Mouse (Mus musculus) CH12.LX (cell line): ENCODE data around the gene Ccser1. TPM values are rescaled to one million over a fixed set of nuclear protein-coding genes. Genes with fewer than 3 reads are reported as not detected.
"Not testable (repeated sequence)": the region's sequence is repeated elsewhere in the genome, so short reads cannot be mapped to it uniquely, and the experiment has no call there.

Experiments
- DNase-seq: peaks from one replicate; pipeline ENCODE4 v3.0.0-alpha.2; 2013; ENCODE audit errors: extremely low read depth
- H3K27ac ChIP-seq: 2 replicates; pipeline ENCODE4 v1.5.1; 2012; ENCODE audit warnings: low read depth, mild to moderate bottlenecking, control low read depth, moderate library complexity; ENCODE audit not compliant: insufficient read depth
- H3K27me3 ChIP-seq: replicated peaks from 2 replicates; pipeline ENCODE3; 2012; ENCODE audit warnings: inconsistent platforms
- H3K36me3 ChIP-seq, 2 experiments: replicated peaks in 1 of 2; 2 replicates each; pipeline versions ENCODE3 to v1.6.1; 2012; ENCODE audit warnings: inconsistent platforms in 1 of 2, low read length in 1 of 2, mild to moderate bottlenecking in 1 of 2, mixed read lengths in 1 of 2, moderate library complexity in 1 of 2; ENCODE audit not compliant: control insufficient read depth in 1 of 2, insufficient read depth in 1 of 2
- H3K4me1 ChIP-seq, 2 experiments: 2 replicates each; pipeline ENCODE4 v1.6.1; 2012; ENCODE audit warnings: inconsistent platforms in 1 of 2, moderate library complexity in 1 of 2; ENCODE audit not compliant: insufficient read depth in 2 of 2, control insufficient read depth in 1 of 2
- H3K4me2 ChIP-seq: 2 replicates; pipeline ENCODE4 v1.6.1; 2012; ENCODE audit warnings: low read depth, mild to moderate bottlenecking, control low read depth; ENCODE audit not compliant: poor library complexity, insufficient read depth, severe bottlenecking
- H3K4me3 ChIP-seq, 3 experiments: fragments of 150-350 bp in 1 of 3; sonication (generic) in 1 of 3; replicated peaks in 1 of 3; 2 replicates each; pipeline versions ENCODE3 to v1.5.1; 2011 to 2012; ENCODE audit warnings: low read depth in 2 of 3, low read length in 2 of 3, mild to moderate bottlenecking in 2 of 3, moderate library complexity in 2 of 3, control low read depth in 1 of 3, improper control_type of control experiment in 1 of 3, inconsistent platforms in 1 of 3, mixed read lengths in 1 of 3; ENCODE audit not compliant: poor library complexity in 1 of 3
- H3K79me2 ChIP-seq: replicated peaks from 2 replicates; pipeline ENCODE4 v1.6.1; 2012; ENCODE audit warnings: mild to moderate bottlenecking, moderate library complexity; ENCODE audit not compliant: control insufficient read depth, poor library complexity, insufficient read depth, severe bottlenecking; ENCODE audit errors: extremely low read depth
- H3K9ac ChIP-seq: 2 replicates; pipeline ENCODE4 v1.6.1; 2012; ENCODE audit warnings: low read depth, mild to moderate bottlenecking, control low read depth, moderate library complexity; ENCODE audit not compliant: insufficient read depth
- H3K9me3 ChIP-seq: replicated peaks from 2 replicates; pipeline ENCODE3; 2012; ENCODE audit warnings: low read length, inconsistent platforms, mixed read lengths
- BHLHE40 ChIP-seq: IDR thresholded peaks from 2 replicates; pipeline ENCODE4 v1.6.1; 2011; ENCODE audit warnings: mild to moderate bottlenecking, low read depth, low read length, improper control_type of control experiment
- CHD2 ChIP-seq: IDR thresholded peaks from 2 replicates; pipeline ENCODE4 v1.6.1; 2011; ENCODE audit warnings: low read length, improper control_type of control experiment
- EP300 ChIP-seq: IDR thresholded peaks from 2 replicates; pipeline ENCODE4 v1.6.1; 2011; ENCODE audit warnings: low read length, improper control_type of control experiment
- GABPA ChIP-seq: IDR thresholded peaks from 2 replicates; pipeline ENCODE4 v1.6.1; 2012; ENCODE audit warnings: low read depth, low read length, improper control_type of control experiment, inconsistent platforms; ENCODE audit not compliant: insufficient replicate concordance
- JUN ChIP-seq: IDR thresholded peaks from 2 replicates; pipeline ENCODE4 v1.6.1; 2011; ENCODE audit warnings: low read depth, mild to moderate bottlenecking, low read length, improper control_type of control experiment, moderate library complexity; ENCODE audit not compliant: insufficient read depth
- JUND ChIP-seq: conservative IDR thresholded peaks from 2 replicates; pipeline ENCODE4 v1.6.1; 2011; ENCODE audit warnings: low read depth, low read length, improper control_type of control experiment
- KAT2A ChIP-seq: IDR thresholded peaks from 2 replicates; pipeline ENCODE4 v1.6.1; 2012; ENCODE audit warnings: low read length, improper control_type of control experiment, inconsistent platforms; ENCODE audit not compliant: insufficient replicate concordance
- MAX ChIP-seq: IDR thresholded peaks from 2 replicates; pipeline ENCODE4 v1.6.1; 2011; ENCODE audit warnings: low read length, improper control_type of control experiment
- MXI1 ChIP-seq: IDR thresholded peaks from 2 replicates; pipeline ENCODE4 v1.6.1; 2011; ENCODE audit warnings: mild to moderate bottlenecking, low read depth, low read length, improper control_type of control experiment
- MYC ChIP-seq: IDR thresholded peaks from 2 replicates; pipeline ENCODE4 v1.6.1; 2011; ENCODE audit warnings: low read depth, mild to moderate bottlenecking, improper control_type of control experiment, low read length
- NELFE ChIP-seq: IDR thresholded peaks from 2 replicates; pipeline ENCODE4 v1.6.1; 2011; ENCODE audit warnings: low read depth, low read length, improper control_type of control experiment
- POLR2AphosphoS2 ChIP-seq: IDR thresholded peaks from 2 replicates; pipeline ENCODE4 v1.6.1; 2011; ENCODE audit warnings: low read depth, low read length, improper control_type of control experiment
- RAD21 ChIP-seq: IDR thresholded peaks from 2 replicates; pipeline ENCODE4 v1.6.1; 2011; ENCODE audit warnings: low read depth, mild to moderate bottlenecking, low read length, improper control_type of control experiment, moderate library complexity
- RCOR1 ChIP-seq: conservative IDR thresholded peaks from 2 replicates; pipeline ENCODE4 v1.6.1; 2012; ENCODE audit warnings: low read depth, mild to moderate bottlenecking, inconsistent platforms, low read length, improper control_type of control experiment
- TBP ChIP-seq: conservative IDR thresholded peaks from 2 replicates; pipeline ENCODE4 v1.6.1; 2011; ENCODE audit warnings: low read depth, low read length, improper control_type of control experiment
- UBTF ChIP-seq: IDR thresholded peaks from 2 replicates; pipeline ENCODE4 v1.6.1; 2012; ENCODE audit warnings: low read depth, mild to moderate bottlenecking, inconsistent platforms, low read length, improper control_type of control experiment, moderate library complexity
- USF1 ChIP-seq: IDR thresholded peaks from 2 replicates; pipeline ENCODE4 v1.6.1; 2014; ENCODE audit warnings: low read depth, mild to moderate bottlenecking, inconsistent platforms, low read length, improper control_type of control experiment
- ZKSCAN1 ChIP-seq: IDR thresholded peaks from 2 replicates; pipeline ENCODE4 v1.6.1; 2012; ENCODE audit warnings: low read depth, inconsistent platforms, low read length, improper control_type of control experiment, borderline replicate concordance
- ZMIZ1 ChIP-seq: IDR thresholded peaks from 2 replicates; pipeline ENCODE4 v1.6.1; 2012; ENCODE audit warnings: low read depth, mild to moderate bottlenecking, inconsistent platforms, low read length, improper control_type of control experiment
- ZNF384 ChIP-seq: IDR thresholded peaks from 2 replicates; pipeline ENCODE4 v1.6.1; 2012; ENCODE audit warnings: low read depth, low read length, improper control_type of control experiment, inconsistent platforms
- dilution Hi-C: fragments of 300-500 bp; cut with MboI; formaldehyde crosslinking; loops from 2 replicates; pipeline ENCODE4 v1.14.3; 2020; ENCODE audit warnings: low sequenced_read_pairs; ENCODE audit not compliant: extremely low pct_unique_long_range_greater_than_20kb, extremely low pct_ligation_motif_present
- in situ Hi-C: fragments of 300-500 bp; cut with MboI; formaldehyde crosslinking; loops from 3 replicates; pipeline ENCODE4 v1.14.3; 2019; ENCODE audit warnings: low sequenced_read_pairs, low pct_ligation_motif_present, low pct_unique_long_range_greater_than_20kb, mixed read lengths
- polyA plus RNA-seq: library from polyadenylated mRNA; unstranded; fragments of >175 nt; gene quantifications from 2 replicates; pipeline ENCODE4 v1.2.1, GENCODE M21; 2012; ENCODE audit warnings: low read depth; ENCODE audit not compliant: insufficient read length
- total RNA-seq, 2 experiments: library from RNA; depleted of rRNA; stranded (reverse); fragments of 300-350 nt in 1 of 2; fragments of >200 nt in 1 of 2; gene quantifications; 2 replicates each; pipeline ENCODE4 v1.2.3; 2012 to 2014

Ccser1 gene
- total and polyA plus RNA-seq, 3 experiments: not detected

- Histone ChIP-seq H3K27ac (no peak overlapping the region), H3K36me3 (no peaks in the 10 kb centered on the region), H3K27me3 (no peaks in the 10 kb centered on the region), H3K79me2 (no peaks in the 10 kb centered on the region), H3K9ac (no peak overlapping the region), H3K9me3 (peaks cover 30% of the 10 kb centered on the region), H3K4me3 (no peak overlapping the region), H3K4me1 (no peaks in the 10 kb centered on the region), H3K4me2 (no peak overlapping the region)
- TF ChIP-seq GABPA (no peak), MXI1 (no peak), RCOR1 (no peak), NELFE (no peak), BHLHE40 (no peak), ZKSCAN1 (no peak)
- dilution Hi-C loops: no loop called here
- in situ Hi-C loops: no loop called here
- DNase-seq: no peak
Measured at GRCm38 (mm10) chr6:61251232-61251631, 71.1 kb downstream of the Ccser1 start.

DNA sequence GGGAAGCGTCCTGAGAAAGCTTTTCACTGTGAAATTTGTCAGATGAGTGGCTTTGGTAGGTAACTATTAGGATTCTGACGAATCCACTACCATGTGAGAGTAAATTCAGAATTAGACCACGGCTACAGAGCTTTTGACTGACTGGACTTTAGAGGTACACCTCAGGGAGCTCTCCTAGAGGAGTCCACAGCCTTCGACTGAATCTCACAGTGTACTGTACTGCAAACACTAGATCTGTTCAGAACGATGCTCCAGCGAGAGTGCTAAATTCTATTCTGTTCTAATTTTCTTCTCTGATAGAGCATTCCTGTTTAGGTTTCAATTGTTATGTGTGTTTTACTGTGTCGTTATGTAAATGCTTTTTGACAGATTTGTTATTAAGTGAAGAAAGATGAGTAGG, 72.8 kb downstream of the Ccser1 start:
- no peak overlapping the region for H3K9ac ChIP-seq
- TF ChIP-seq EP300 (no peak), KAT2A (no peak), RCOR1 (no peak), JUND (no peak), ZNF384 (no peak), MYC (no peak), POLR2AphosphoS2 (no peak), CHD2 (no peak), UBTF (no peak), ZMIZ1 (no peak), BHLHE40 (no peak), RAD21 (no peak), JUN (no peak), TBP (no peak), MAX (no peak), USF1 (no peak)
- H3K4me1 ChIP-seq: no peaks in the 10 kb centered on the region
- H3K9me3 ChIP-seq: peaks cover 24% of the 10 kb centered on the region
- H3K27ac ChIP-seq: no peak overlapping the region
- no peaks in the 10 kb centered on the region for H3K36me3 ChIP-seq
- no peak overlapping the region for H3K4me2 ChIP-seq
- no peak for DNase-seq
- H3K79me2 ChIP-seq: no peaks in the 10 kb centered on the region
- in situ Hi-C loops: no loop called here
- dilution Hi-C loops: no loop called here
- no peak overlapping the region for H3K4me3 ChIP-seq
- H3K27me3 ChIP-seq: no peaks in the 10 kb centered on the region

- dilution Hi-C loops, H3K79me2 ChIP-seq, H3K36me3 ChIP-seq, in situ Hi-C loops, H3K9ac ChIP-seq, H3K27ac ChIP-seq, DNase-seq, H3K27me3 ChIP-seq, H3K4me1 ChIP-seq, H3K4me2 ChIP-seq, H3K4me3 ChIP-seq: not testable (repeated sequence)
- H3K9me3 ChIP-seq: peaks cover 27% of the 10 kb centered on the region
Measured at GRCm38 (mm10) chr6:61255874-61256273, 75.8 kb downstream of the Ccser1 start.
